Mouse (Mus musculus): ENCODE data around the gene Slc25a48. TPM values are rescaled to one million over a fixed set of nuclear protein-coding genes. Genes with fewer than 3 reads are reported as not detected.

The Slc25a48 gene
- polyA plus RNA-seq, 1 experiment from 2014 or later = 0.05 TPM

DNA sequence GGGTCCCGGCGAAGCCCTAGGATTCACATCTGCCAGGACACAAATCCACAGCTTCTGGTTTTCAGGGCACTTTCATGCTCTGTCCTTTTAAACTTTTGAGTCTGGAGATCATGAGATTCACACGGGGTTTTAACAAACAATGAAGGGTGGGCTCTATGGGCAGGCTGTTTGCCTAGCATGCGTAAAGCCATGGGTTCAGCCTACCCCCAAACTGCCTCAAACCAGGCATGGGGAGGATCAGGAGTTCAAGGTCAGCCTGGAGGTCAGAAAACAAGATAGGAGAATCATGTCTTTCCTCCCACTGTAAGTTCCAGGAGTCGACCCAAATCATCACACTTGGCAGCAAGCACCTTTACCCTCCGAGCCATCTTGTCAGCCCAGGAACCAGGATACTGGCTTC, 18.6 kb upstream of the Slc25a48 start:
- peaks cover 8% of the 10 kb centered on the region for H3K4me1 ChIP-seq (replicated peaks; ENCODE audit: control insufficient read depth, insufficient read depth, low read length)
- no peaks in the 10 kb centered on the region for H3K36me3 ChIP-seq (ENCODE audit: control insufficient read depth, insufficient read depth, low read length)
- WGBS = 49% methylated on average over 6 of the region's 6 CpGs
- no peak overlapping the region for H3K27ac ChIP-seq (ENCODE audit: low read depth)
- no peak for ATAC-seq (replicated peaks; ENCODE audit: low FRiP score, low TSS enrichment, low read depth)
- H3K9ac ChIP-seq (ENCODE audit: low read length) = no peak overlapping the region
- no peak overlapping the region for H3K4me2 ChIP-seq (ENCODE audit: low read length)
- H3K4me3 ChIP-seq (ENCODE audit: low read depth, low read length) = no peak overlapping the region
- H3K27me3 ChIP-seq (replicated peaks; ENCODE audit: control insufficient read depth, insufficient read depth, low read length) = no peaks in the 10 kb centered on the region
- no peaks in the 10 kb centered on the region for H3K9me3 ChIP-seq (ENCODE audit: control insufficient read depth, low read length)
- no peak for DNase-seq (ENCODE audit: low spot score)

DNA sequence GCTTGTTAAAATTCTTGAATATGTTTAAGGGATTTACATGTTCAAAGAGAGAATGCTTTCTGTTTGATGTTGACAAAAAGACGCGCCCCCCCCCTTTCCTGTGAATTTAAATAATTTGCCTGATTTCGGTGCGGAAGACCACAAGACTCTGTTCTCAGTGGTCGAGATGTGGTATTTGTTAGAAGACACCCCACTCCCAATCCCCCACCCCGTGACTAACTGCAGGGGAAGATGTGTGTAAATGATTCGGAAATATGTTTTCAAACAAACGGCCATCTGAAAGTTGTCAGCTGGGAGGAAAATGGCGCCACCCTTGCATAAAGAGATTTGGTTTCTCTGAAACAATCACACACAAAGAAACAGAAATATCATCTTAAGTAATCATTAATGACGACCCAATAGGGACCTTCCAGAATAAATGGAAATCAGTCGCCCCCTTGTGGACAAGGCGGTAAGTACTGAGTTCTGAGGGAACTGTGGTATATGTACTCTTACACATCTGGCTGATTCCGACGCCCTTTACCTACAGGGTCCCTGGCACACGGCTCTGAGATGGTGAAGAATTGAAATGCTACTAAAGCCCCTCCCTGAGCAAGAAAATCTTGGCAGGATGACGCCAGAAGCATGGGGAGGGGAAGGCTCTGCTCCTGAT, 16.0 kb upstream of the Slc25a48 start:
- Histone ChIP-seq H3K36me3 (ENCODE audit: control insufficient read depth, insufficient read depth, low read length) (no peaks in the 10 kb centered on the region), H3K4me2 (ENCODE audit: low read length) (no peak overlapping the region), H3K27ac (ENCODE audit: low read depth) (no peak overlapping the region), H3K9ac (ENCODE audit: low read length) (no peak overlapping the region), H3K4me1 (replicated peaks; ENCODE audit: control insufficient read depth, insufficient read depth, low read length) (peaks cover 8% of the 10 kb centered on the region), H3K4me3 (ENCODE audit: low read depth, low read length) (no peak overlapping the region), H3K27me3 (replicated peaks; ENCODE audit: control insufficient read depth, insufficient read depth, low read length) (no peaks in the 10 kb centered on the region), H3K9me3 (ENCODE audit: control insufficient read depth, low read length) (no peaks in the 10 kb centered on the region)
- DNase-seq (ENCODE audit: low spot score) = peak; percentile 90
- WGBS = 19% methylated on average over 16 of the region's 16 CpGs
- ATAC-seq (replicated peaks; ENCODE audit: low FRiP score, low TSS enrichment, low read depth) = no peak

DNA sequence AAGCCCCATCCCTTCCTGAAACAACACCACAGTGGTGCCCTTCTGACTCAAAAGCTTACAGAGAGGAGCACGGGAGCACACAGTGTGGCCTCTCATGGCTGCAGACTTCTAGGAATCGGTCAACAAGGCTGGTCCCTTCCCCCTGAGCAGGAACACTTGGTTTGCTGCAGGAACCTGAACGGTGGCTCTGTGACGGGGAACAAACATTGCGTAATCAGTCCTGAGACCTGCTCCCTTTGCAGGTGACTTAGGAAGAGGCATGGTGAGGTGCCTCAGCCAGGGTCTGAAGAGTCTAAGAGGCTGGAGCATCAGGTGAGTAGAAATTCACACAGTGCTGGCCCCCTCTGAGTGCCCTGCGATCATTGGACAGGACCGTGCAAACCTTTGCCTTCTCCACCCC, 12.2 kb upstream of the Slc25a48 start:
- H3K27ac ChIP-seq (ENCODE audit: low read depth) = no peak overlapping the region
- ATAC-seq (replicated peaks; ENCODE audit: low FRiP score, low TSS enrichment, low read depth) (no peak; the same call in 1 of the 2 replicates), DNase-seq (ENCODE audit: low spot score) (no peak)
- no peak overlapping the region for H3K4me2 ChIP-seq (ENCODE audit: low read length)
- H3K9me3 ChIP-seq (ENCODE audit: control insufficient read depth, low read length) = no peaks in the 10 kb centered on the region
- no peak overlapping the region for H3K4me3 ChIP-seq (ENCODE audit: low read depth, low read length)
- no peaks in the 10 kb centered on the region for H3K36me3 ChIP-seq (ENCODE audit: control insufficient read depth, insufficient read depth, low read length)
- no peaks in the 10 kb centered on the region for H3K4me1 ChIP-seq (replicated peaks; ENCODE audit: control insufficient read depth, insufficient read depth, low read length)
- H3K27me3 ChIP-seq (replicated peaks; ENCODE audit: control insufficient read depth, insufficient read depth, low read length) = no peaks in the 10 kb centered on the region
- no peak overlapping the region for H3K9ac ChIP-seq (ENCODE audit: low read length)
- 68% methylated on average over 7 of the region's 7 CpGs for WGBS

DNA sequence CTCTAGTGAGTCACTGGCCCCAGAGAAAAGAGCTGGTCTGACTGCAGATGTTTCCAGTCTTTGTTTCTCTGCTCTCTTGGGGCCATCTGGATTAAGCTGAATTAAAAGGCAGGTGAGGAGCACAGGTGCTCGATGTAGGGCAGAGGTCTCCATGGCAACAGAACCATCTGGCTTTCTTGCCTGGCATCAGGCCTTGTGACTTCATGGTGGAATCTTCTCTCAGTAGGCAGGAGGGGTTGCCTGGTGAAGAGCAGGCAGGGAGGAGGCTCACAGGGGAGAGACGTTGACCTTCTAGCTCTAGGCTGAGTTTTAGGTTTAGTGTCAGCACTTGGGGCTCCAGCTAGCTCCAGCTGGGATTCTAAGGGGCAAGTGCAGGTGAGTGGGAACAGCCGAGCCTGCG, 11.8 kb upstream of the Slc25a48 start, which contains the start of gene Gm3045:
Gene Gm3045, plus strand, starts transcription at position 230 of the 400 bp plus-strand sequence.
- H3K9me3 ChIP-seq (ENCODE audit: control insufficient read depth, low read length) = no peaks in the 10 kb centered on the region
- no peak within 1 kb of the TSS for H3K4me3 ChIP-seq (ENCODE audit: low read depth, low read length)
- H3K4me1 ChIP-seq (replicated peaks; ENCODE audit: control insufficient read depth, insufficient read depth, low read length) = no peaks in the 10 kb centered on the region
- ATAC-seq (replicated peaks; ENCODE audit: low FRiP score, low TSS enrichment, low read depth) (no peak), DNase-seq (ENCODE audit: low spot score) (no peak)
- H3K27me3 ChIP-seq (replicated peaks; ENCODE audit: control insufficient read depth, insufficient read depth, low read length) = no peaks in the 10 kb centered on the region
- 61% methylated on average over 4 of the region's 4 CpGs for WGBS
- no peaks in the 10 kb centered on the region for H3K36me3 ChIP-seq (ENCODE audit: control insufficient read depth, insufficient read depth, low read length)
- H3K27ac ChIP-seq (ENCODE audit: low read depth) = no peak within 1 kb of the TSS
- no peak within 1 kb of the TSS for H3K4me2 ChIP-seq (ENCODE audit: low read length)
- no peak within 1 kb of the TSS for H3K9ac ChIP-seq (ENCODE audit: low read length)

DNA sequence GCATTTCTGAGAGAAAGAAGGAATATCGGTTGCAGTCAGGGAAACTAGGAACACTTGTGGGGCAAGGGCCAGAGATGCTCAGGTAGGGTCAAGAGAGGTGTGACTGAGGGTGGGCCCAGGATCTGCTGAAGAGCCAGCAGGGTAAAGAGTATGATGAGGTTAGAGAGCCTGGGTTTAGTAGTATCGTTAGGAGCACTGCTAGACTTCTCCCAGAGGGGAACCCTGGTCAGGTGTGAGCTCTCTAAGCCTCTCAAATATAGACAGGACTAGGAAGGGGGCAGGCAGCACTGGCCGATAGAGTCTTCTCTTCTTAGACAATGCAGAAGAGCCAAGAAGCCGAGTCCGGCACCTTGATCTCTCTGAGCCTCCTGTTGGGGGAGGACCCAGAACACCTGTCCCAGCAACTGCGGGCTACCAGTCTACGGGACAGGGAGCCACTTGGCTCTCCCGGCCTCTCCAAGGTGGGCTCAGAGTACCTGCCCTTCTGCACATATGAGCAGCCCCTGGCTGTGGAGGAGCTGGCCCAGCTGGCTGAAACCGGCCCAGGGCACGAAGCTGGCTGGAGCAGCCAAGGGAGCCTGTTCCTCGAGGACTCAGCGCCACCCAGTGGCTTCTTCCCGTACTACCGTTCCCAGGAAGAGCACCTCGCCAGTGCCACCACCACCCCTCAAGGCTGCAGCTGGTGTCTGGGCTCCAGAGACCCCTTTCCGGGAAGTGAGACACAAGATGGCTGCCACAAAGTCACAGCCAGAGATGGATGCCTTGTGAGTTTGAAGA, 9.2 kb upstream of the Slc25a48 start:
- 0 out of 2 replicates have a peak, but pooled peaks cover under 1% of the 10 kb centered on the region for H3K27me3 ChIP-seq (replicated peaks; ENCODE audit: control insufficient read depth, insufficient read depth, low read length)
- whole genome bisulfite sequencing = 31% methylated on average over 16 of the region's 16 CpGs
- H3K4me1 ChIP-seq (replicated peaks; ENCODE audit: control insufficient read depth, insufficient read depth, low read length) = no peaks in the 10 kb centered on the region
- no peak overlapping the region for H3K4me2 ChIP-seq (ENCODE audit: low read length)
- DNase-seq (ENCODE audit: low spot score) (peak; percentile 94), ATAC-seq (replicated peaks; ENCODE audit: low FRiP score, low TSS enrichment, low read depth) (peak; percentile 78)
- no peaks in the 10 kb centered on the region for H3K36me3 ChIP-seq (ENCODE audit: control insufficient read depth, insufficient read depth, low read length)
- H3K4me3 ChIP-seq (ENCODE audit: low read depth, low read length) = no peak overlapping the region
- H3K27ac ChIP-seq (ENCODE audit: low read depth) = no peak overlapping the region
- no peak overlapping the region for H3K9ac ChIP-seq (ENCODE audit: low read length)
- H3K9me3 ChIP-seq (ENCODE audit: control insufficient read depth, low read length) = no peaks in the 10 kb centered on the region

DNA sequence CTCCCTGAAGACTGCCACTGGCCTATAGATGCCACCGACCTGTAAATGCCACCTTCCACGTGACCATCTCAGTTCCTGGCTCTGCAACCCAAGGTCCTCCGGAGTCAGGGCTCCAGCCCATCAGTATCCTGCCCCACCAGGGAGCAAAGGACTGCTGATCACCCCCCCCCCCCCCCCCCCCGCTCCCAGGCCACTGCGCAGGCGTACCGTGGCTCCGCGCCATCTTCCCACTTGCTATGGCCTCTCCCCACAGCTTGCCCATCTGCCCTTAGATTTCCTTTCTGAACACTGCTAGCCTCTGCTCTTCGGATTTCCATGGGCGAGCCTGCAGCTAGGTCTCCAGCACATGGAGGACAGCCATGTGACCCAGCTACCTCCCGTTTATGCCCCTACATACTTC, 5.7 kb upstream of the Slc25a48 start:
- no peak overlapping the region for H3K4me2 ChIP-seq (ENCODE audit: low read length)
- peaks cover 20% of the 10 kb centered on the region for H3K27me3 ChIP-seq (replicated peaks; ENCODE audit: control insufficient read depth, insufficient read depth, low read length)
- ATAC-seq (replicated peaks; ENCODE audit: low FRiP score, low TSS enrichment, low read depth) = no peak
- no peak overlapping the region for H3K27ac ChIP-seq (ENCODE audit: low read depth)
- no peaks in the 10 kb centered on the region for H3K36me3 ChIP-seq (ENCODE audit: control insufficient read depth, insufficient read depth, low read length)
- no peak for DNase-seq (ENCODE audit: low spot score)
- 88% methylated on average over 11 of the region's 12 CpGs for WGBS
- H3K9ac ChIP-seq (ENCODE audit: low read length) = no peak overlapping the region
- no peaks in the 10 kb centered on the region for H3K4me1 ChIP-seq (replicated peaks; ENCODE audit: control insufficient read depth, insufficient read depth, low read length)
- H3K4me3 ChIP-seq (ENCODE audit: low read depth, low read length) = no peak overlapping the region
- H3K9me3 ChIP-seq (ENCODE audit: control insufficient read depth, low read length) = no peaks in the 10 kb centered on the region

DNA sequence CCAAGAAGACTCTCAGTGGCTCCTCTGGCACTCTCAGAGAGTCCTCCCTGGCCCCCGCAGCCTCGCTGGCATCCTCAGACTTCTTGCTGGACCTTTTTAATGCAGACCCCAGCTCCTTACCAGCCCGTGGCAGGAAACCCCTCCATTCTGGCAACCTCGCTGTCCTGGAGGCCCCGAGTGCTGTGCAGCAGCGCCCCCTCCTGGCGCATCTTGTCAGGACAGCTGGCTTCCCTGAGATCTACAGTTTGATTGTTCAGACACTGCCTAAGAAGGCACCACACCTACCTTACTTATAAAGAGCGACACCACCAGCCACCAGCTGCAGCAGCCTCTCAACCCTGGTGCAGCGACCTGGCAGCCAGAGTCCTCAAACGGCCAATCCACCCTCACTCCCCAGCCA, 4.7 kb upstream of the Slc25a48 start:
- no peak overlapping the region for H3K9ac ChIP-seq (ENCODE audit: low read length)
- H3K4me2 ChIP-seq (ENCODE audit: low read length) = no peak overlapping the region
- peaks cover 30% of the 10 kb centered on the region for H3K27me3 ChIP-seq (replicated peaks; ENCODE audit: control insufficient read depth, insufficient read depth, low read length)
- H3K27ac ChIP-seq (ENCODE audit: low read depth) = no peak overlapping the region
- peak; percentile 91 for DNase-seq (ENCODE audit: low spot score)
- no peak for ATAC-seq (replicated peaks; ENCODE audit: low FRiP score, low TSS enrichment, low read depth)
- no peaks in the 10 kb centered on the region for H3K36me3 ChIP-seq (ENCODE audit: control insufficient read depth, insufficient read depth, low read length)
- 0 out of 2 replicates have a peak, but pooled peaks cover 3% of the 10 kb centered on the region for H3K4me1 ChIP-seq (replicated peaks; ENCODE audit: control insufficient read depth, insufficient read depth, low read length)
- WGBS = 13% methylated on average over 10 of the region's 10 CpGs
- no peaks in the 10 kb centered on the region for H3K9me3 ChIP-seq (ENCODE audit: control insufficient read depth, low read length)
- H3K4me3 ChIP-seq (ENCODE audit: low read depth, low read length) = no peak overlapping the region

DNA sequence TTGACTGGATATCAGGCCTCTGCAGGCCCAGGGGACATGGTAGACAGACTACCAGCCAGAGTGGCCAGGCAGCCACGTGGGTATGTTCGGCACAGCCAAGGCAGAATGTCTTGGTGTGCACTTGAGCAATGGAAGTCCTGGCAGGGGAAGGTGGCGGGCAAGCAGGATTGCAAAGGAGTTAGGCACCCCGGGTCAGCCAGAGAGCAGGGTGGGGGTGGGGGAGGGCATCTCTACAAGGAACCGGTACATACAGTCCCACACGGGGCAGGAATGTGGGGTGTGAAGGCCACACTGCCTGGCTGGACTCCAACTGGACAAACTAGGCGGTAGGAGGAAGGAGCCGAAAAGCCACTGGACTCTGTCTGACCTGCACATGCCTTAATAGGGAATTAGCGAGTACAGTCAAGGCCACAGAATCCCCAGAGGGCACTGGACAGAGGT, 3.8 kb upstream of the Slc25a48 start:
- no peaks in the 10 kb centered on the region for H3K9me3 ChIP-seq (ENCODE audit: control insufficient read depth, low read length)
- H3K4me1 ChIP-seq (replicated peaks; ENCODE audit: control insufficient read depth, insufficient read depth, low read length) = 0 out of 2 replicates have a peak, but pooled peaks cover 3% of the 10 kb centered on the region
- no peak overlapping the region for H3K4me3 ChIP-seq (ENCODE audit: low read depth, low read length)
- H3K27ac ChIP-seq (ENCODE audit: low read depth) = no peak overlapping the region
- no peaks in the 10 kb centered on the region for H3K36me3 ChIP-seq (ENCODE audit: control insufficient read depth, insufficient read depth, low read length)
- H3K9ac ChIP-seq (ENCODE audit: low read length) = no peak overlapping the region
- DNase-seq (ENCODE audit: low spot score) (no peak), ATAC-seq (replicated peaks; ENCODE audit: low FRiP score, low TSS enrichment, low read depth) (no peak)
- no peak overlapping the region for H3K4me2 ChIP-seq (ENCODE audit: low read length)
- WGBS = 83% methylated on average over 9 of the region's 9 CpGs
- peaks cover 38% of the 10 kb centered on the region for H3K27me3 ChIP-seq (replicated peaks; ENCODE audit: control insufficient read depth, insufficient read depth, low read length)
